Mouse (Mus musculus) brown adipose tissue, adult 24 weeks (tissue): ENCODE data around the gene Qtrt2. TPM values are rescaled to one million over a fixed set of nuclear protein-coding genes. Genes with fewer than 3 reads are reported as not detected.
A peak's percentile ranks its signal among the peaks of the same experiment; 100 is the strongest.

Source experiments
- H3K27ac ChIP-seq: fragments of 200-500 bp; replicated peaks from 2 replicates; pipeline ENCODE4 v1.5.1; 2012; ENCODE audit warnings: low read depth, mild to moderate bottlenecking, low read length
- H3K4me1 ChIP-seq: fragments of 200-500 bp; 2 replicates; pipeline ENCODE4 v1.6.1; 2012; ENCODE audit warnings: low read length, mixed read lengths; ENCODE audit not compliant: control insufficient read depth, insufficient read depth, insufficient read length
- H3K4me3 ChIP-seq: fragments of 200-500 bp; 2 replicates; pipeline ENCODE4 v1.5.1; 2012; ENCODE audit warnings: low read depth, mild to moderate bottlenecking, low read length, moderate library complexity; ENCODE audit not compliant: insufficient read depth
- polyA plus RNA-seq: library from polyadenylated mRNA; stranded (reverse); fragments of >200 nt; gene quantifications from 2 replicates; pipeline ENCODE4 v1.2.4, GENCODE M21; 2012; ENCODE audit not compliant: missing spikeins, insufficient read depth, insufficient read length

Qtrt2 gene
- 6.6 and 7.2 TPM in 2 replicates for polyA plus RNA-seq

DNA sequence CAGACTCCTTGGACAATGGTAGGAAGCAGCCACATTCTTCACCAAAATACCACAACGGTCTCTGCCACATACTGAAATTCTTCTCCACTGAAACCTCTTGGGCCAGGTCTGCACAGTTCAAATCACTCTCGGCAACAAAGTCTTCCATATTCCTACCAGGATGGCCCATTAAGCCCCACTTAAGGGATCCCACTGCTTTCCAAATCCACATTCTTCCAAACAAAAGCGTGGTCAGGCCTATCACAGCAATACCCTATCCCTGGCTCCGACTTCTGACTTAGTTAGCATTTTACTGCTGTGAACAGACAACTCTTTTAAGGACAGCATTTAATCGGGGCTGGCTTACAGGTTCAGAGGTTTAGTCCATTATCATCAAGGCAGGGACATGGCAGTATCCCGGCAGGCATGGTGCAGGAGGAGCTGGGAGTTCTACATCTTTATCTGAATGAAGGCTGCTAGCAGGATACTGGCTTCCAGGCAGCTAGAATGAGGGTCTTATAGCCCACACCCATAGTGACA lies at the start of gene Qtrt2:
Gene Qtrt2 (minus strand): TSS at position 469 of the 519 bp plus-strand sequence.
- no peak within 1 kb of the TSS for H3K4me3 ChIP-seq
- H3K27ac ChIP-seq: no peak within 1 kb of the TSS
- H3K4me1 ChIP-seq: no peaks in the 10 kb centered on the region

DNA sequence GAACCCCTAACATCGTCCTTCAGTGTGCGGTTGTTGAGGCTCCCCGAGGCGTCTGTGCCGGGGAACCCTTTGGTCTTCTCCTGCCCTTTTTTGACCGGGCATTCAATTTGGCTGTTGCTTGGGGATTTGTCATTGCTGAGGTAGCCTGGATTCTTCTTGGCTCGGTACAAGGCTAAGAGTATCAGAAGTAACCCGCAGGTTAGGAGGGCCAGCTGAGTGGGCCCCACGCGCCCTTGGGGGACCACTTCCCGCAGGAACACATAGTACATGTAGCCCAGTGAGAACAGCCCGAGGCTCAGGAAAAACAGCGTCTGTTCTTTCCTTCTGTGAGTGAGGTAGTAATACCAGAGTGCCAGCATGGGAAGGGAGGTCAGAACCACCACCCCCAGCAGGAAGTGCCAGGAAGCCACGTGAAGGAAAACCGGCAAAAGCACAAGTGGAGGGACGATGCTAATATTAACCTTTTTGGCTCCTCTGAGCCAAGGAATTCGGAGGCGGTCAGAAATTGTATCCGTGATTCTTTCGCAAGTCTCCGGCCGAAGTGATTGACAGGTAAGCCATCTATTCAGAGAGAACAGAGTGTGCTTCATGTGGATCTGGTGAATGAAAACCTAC lies 47.1 kb upstream of the Qtrt2 start:
- Histone ChIP-seq H3K27ac (no peak overlapping the region), H3K4me1 (no peaks in the 10 kb centered on the region), H3K4me3 (no peak overlapping the region)

DNA sequence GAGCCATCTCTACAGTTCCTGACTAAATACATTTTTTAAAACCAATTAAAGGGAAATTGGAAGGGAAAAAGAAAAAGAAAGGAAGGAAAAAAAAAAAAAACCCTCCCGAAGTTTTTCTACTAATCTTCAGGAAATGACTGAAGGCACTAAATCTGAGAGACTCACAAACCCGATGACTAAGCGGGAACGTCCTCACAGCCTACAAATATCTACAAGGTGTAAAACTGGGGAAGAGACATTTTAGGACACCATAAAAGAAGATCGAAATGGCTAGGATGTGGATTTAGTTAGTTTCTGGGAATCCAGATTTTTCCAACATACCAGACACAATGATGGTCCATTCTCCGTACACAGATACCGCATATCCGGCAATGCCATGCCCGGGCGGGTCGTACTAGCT lies 46.5 kb upstream of the Qtrt2 start:
- H3K4me1 ChIP-seq: no peaks in the 10 kb centered on the region

DNA sequence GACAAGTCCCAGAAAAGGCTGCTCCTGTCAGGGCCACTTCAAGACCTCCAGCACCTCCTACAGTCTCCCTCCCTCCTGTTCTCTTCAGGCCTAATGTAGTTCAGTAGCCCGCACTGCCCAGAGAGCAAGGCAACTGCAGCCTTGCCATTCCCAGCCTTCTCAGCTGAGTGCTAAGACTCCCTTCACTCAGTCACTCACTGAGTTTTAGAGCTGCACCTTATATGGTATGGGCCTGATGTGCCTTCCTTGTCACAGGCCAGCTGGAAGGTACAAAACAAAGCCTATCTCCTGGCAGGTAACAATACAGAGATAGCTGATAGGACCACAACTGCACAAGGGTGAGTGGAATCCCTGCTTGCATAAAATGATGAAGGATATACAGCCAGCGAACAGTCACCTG lies 45.8 kb upstream of the Qtrt2 start:
- H3K4me3 ChIP-seq: no peak overlapping the region
- no peaks in the 10 kb centered on the region for H3K4me1 ChIP-seq
- H3K27ac ChIP-seq: no peak overlapping the region

More for the DNA sequence above, 46.5 kb upstream of the Qtrt2 start:
- no peak overlapping the region for H3K4me3 ChIP-seq
- H3K27ac ChIP-seq: no peak overlapping the region

DNA sequence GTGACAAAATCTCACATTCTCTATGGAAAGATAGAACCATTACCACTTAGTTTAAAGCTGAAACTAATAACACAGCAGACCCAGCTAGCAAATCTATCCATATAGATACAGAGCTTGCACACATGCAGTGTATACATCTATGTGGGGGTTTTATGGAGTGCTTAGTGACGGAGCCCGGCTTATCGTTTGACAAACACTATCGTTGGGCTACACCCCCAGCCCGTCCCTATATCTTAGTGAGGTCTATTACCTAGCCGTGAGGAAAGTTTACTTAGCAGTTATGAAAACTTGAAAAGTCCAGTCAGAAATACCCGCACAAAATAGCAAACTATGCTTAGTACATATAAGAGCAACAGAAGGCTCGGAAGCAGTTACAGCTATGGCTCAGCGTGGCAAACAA lies 45.1 kb upstream of the Qtrt2 start:
- Histone ChIP-seq H3K4me3 (no peak overlapping the region), H3K4me1 (no peaks in the 10 kb centered on the region), H3K27ac (no peak overlapping the region)

DNA sequence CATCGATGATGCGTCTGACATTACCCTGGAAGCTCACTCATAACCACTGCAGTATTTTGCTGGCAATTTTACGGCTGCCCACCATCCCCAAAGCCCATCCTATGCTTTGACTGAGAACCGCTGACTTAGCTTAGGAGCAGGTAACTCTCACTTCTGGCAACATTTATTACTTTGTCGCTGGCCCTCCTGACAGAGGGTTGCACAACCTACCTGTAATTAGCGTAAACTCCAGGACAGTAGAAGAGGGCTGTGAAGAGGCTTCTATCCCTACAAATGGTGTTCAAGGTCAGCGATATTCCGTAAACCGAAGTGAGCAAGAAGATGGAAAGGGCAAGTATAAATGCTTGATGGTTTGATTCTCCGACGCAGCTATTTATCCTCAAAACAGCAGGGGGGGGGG lies 44.6 kb upstream of the Qtrt2 start:
- Histone ChIP-seq H3K4me3 (no peak overlapping the region), H3K4me1 (no peaks in the 10 kb centered on the region), H3K27ac (no peak overlapping the region)

DNA sequence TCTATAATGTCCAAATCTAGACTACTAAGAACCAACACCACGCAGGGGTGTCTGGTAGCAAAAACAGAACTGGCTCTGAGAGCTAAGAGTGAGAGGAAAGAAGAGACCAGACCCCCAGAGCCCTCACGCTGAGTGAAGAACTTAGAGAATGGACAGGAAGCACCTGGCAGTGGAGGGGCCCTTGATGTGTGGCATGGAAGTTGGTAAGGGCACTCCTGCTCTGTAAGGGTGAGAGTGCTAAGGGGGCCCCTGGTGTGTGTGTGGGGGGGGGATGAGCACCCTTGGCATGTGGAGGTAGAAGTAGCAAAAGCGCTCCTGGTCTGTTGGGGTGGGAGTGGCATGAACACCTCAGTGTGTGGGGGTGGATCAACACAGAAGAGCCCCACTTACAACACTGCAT lies 43.8 kb upstream of the Qtrt2 start:
- Histone ChIP-seq H3K4me3 (no peak overlapping the region), H3K4me1 (no peaks in the 10 kb centered on the region), H3K27ac (no peak overlapping the region)

DNA sequence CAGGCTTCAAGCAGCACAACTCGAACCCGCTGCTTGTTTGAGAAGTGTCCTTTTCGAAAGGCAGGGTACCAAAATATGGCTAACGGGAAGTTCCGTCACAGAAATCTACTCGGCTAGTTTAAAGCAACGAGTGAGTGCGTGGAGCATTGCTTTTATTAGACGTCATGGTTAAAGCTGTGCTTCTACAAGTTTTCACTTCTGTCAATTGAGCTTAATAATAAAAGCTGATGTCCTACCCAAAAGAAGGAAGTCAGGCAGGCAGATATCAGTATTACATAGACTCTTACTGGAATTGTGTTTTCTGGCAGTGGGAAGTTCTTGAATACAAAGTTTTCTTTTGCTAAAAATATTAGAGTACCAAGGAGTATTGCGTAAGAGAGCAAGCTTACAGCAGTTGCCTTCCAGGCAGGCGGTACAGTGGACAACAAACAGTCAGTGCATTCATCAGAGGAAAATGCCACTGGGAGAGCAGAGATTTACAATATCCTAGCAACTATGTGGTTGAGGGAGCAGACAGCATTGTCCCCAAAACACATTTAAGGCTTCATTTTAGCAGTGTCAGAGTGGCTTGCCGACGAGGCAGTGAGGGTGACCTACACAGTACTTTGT lies 39.3 kb upstream of the Qtrt2 start:
- H3K4me3 ChIP-seq: no peak overlapping the region
- H3K27ac ChIP-seq: peak overlapping the region; percentile 80
- H3K4me1 ChIP-seq: no peaks in the 10 kb centered on the region

DNA sequence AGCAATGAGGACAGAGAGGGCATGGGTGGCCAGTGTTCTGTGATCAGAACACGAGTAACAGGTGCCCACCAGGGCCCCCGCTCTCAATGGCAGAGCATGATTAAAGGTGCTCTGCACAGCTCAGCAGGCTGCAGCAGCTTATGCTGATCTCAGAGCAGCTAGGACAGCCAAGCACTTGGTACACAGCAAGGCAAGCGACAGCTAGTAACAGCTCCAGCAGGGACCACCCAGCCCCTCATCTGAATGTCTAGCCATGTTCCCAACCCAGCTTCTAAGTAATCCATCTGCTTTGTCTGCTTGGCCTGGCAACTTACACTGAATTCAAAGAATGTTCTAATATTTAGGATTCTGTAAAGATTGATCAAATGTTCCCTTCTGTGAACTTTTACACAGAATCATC lies 37.2 kb upstream of the Qtrt2 start:
- Histone ChIP-seq H3K4me3 (no peak overlapping the region), H3K4me1 (no peaks in the 10 kb centered on the region), H3K27ac (no peak overlapping the region)

DNA sequence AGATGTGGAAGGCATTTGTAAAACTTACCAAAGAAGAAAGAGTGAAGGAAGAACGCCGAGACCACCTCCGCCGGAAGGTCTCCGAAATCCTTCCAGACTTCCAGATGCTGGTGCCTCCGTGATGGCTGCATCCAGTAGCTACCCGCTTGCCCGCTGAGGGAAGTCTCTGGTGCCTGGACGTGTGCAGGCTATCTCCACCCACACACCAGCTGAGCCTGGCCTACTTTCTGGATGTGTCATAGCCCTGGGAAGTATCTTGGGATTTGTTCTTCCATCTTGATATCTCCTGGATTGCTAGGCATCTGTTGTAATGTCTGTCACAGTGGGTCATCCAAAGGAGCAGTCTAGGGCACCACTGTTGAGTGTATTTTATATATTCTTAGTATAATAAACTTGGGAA lies 36.7 kb upstream of the Qtrt2 start:
- no peaks in the 10 kb centered on the region for H3K4me1 ChIP-seq
- H3K27ac ChIP-seq: no peak overlapping the region
- H3K4me3 ChIP-seq: no peak overlapping the region

DNA sequence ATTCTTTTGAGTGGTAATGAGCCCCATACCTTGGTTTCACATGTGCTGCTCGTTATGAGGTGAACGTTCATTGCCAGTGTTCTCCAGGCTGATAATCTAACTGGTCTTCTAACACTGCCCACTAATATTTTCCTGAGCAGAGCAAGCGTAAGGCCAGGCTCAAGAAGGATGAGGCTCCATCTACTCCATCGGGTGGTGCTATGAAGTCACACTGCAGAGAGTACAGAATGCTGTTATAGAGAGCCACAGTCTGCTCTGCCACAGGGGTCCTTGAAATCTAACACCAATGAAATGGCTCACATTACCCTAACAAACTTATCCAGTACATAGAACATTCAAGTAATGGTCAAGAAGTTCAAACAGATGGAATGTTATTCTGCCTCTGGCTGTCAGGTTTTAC lies 31.4 kb upstream of the Qtrt2 start:
- no peak overlapping the region for H3K4me3 ChIP-seq
- no peaks in the 10 kb centered on the region for H3K4me1 ChIP-seq
- no peak overlapping the region for H3K27ac ChIP-seq

DNA sequence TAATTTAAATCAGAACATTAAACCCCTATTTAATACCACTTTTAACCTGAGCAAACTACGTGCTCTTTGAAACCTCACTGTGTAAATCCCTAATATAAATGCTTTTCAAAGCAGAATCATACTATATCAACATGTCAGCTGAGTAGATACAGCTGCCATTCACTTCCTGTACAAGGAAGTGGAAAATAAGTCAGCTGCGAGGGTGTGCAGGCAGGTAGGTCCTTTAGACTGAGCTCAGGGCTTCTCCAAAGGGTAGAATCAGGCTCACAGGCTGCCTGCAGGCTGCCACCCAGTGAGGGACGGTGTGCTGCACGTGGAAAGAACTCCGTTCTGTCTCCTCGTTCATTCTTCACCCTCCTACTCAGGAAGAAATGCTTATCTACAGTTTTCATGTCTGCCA lies 28.3 kb upstream of the Qtrt2 start:
- Histone ChIP-seq H3K4me3 (no peak overlapping the region), H3K4me1 (no peaks in the 10 kb centered on the region), H3K27ac (no peak overlapping the region)

DNA sequence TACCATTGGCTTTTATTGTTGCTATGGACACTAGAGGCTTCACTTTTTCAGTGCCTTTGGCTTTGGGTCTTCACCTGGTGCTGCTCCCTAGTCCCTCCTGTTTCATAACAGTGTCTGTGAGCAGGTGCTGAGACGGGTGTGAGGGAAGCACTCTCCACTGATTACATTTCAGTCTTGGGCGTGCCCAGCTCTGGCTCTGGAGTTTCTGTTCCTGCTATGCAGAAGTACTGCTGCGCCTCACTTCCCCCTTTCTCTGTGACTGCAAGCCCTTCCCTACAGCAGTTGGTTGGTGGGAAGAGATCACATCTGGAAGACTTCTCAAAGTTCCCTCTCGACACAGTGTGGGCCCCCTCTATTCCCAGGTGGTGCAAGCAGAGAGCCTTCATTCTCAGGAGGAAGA lies 25.0 kb upstream of the Qtrt2 start:
- Histone ChIP-seq H3K4me1 (no peaks in the 10 kb centered on the region), H3K27ac (0 out of 2 replicates have a peak overlapping the region, but pooled peaks have one; percentile 11)

DNA sequence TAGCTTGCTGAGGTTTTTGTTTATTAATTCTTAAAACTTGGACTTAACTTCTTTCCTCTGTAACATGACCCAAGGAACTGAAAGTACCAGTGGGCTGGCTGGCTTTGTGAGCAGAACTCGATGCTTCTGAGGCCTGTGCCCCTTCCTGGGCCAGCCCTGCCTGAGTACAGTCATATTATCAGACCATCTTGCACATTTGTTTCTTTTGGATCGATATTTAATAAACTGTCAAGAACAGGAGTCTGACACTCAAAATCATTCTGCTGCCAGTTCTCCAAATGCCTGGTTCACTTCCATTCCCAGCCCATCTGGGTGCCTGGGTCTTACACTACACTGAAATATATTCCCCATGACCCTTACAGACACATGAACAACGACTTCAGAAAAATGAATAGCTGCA lies 19.3 kb upstream of the Qtrt2 start:
- Histone ChIP-seq H3K4me3 (no peak overlapping the region), H3K27ac (no peak overlapping the region)

More for the DNA sequence above, 25.0 kb upstream of the Qtrt2 start:
- H3K4me3 ChIP-seq: no peak overlapping the region

DNA sequence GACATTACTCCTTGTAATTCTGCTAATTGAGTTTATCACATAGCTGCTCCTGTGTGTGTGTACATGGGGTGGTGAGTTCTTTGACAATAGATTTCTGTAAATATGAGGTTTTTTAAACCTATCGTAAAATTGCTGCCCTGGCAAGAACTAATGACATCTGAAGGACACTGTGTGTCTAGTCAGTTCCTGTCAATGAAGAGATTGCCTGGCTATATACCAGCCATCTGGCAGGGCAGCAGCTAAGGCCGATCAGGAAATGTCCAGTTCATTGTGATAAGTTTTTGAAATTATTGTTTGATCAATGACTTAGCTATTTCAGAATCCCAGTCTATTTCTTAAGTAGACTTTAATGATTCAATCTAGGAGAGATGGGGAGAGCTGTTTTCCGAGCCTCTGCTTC lies 18.7 kb upstream of the Qtrt2 start:
- Histone ChIP-seq H3K4me1 (no peaks in the 10 kb centered on the region), H3K4me3 (no peak overlapping the region), H3K27ac (no peak overlapping the region)

More for the DNA sequence above, 19.3 kb upstream of the Qtrt2 start:
- H3K4me1 ChIP-seq: no peaks in the 10 kb centered on the region

DNA sequence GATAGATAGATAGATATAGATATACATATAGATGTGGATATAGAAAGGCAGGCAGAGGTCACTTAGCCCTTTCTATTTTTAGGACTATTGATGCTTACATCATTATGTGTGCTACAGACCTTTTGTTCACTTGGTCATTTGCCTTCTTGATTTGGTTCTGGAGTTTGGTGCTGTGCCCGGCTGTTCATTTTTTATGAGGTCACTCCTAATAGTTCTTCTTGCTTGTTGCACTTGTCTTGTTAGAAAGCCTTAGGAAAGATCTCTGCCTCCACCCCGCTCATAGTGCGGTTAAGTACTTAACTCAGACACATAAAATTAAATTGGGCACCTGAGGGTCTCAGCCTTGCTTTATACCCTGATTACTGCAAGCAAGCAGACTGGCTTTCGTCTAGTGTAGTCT lies 14.2 kb upstream of the Qtrt2 start:
- H3K4me1 ChIP-seq: no peaks in the 10 kb centered on the region
- no peak overlapping the region for H3K4me3 ChIP-seq
- H3K27ac ChIP-seq: peak overlapping the region; percentile 80
